Mouse (Mus musculus): ENCODE results near the gene Gab1. TPM values are rescaled to one million over a fixed set of nuclear protein-coding genes. Genes with fewer than 3 reads are reported as not detected.

The Gab1 gene
- polyA plus RNA-seq, 1 experiment from 2014 or later: 28.4 TPM

- WGBS: 83% methylated on average over 6 of the region's 6 CpGs
- Histone ChIP-seq H3K9ac (no peak overlapping the region), H3K27ac (peak overlapping the region; percentile 87), H3K36me3 (no peaks in the 10 kb centered on the region), H3K4me2 (no peak overlapping the region), H3K4me1 (replicated peaks) (peaks cover 80% of the 10 kb centered on the region), H3K4me3 (no peak overlapping the region), H3K27me3 (no peaks in the 10 kb centered on the region), H3K9me3 (replicated peaks) (no peaks in the 10 kb centered on the region)
- ATAC-seq (replicated peaks; ENCODE audit: insufficient number of reproducible peaks, insufficient read depth, low FRiP score, low read depth): no peak
Measured at GRCm38 (mm10) chr8:80871400-80871799, 8.9 kb downstream of the Gab1 start.

GRCm38 (mm10) chr8:80870535-80871204, 9.6 kb downstream of the Gab1 start:
- H3K36me3 ChIP-seq: no peaks in the 10 kb centered on the region
- H3K9ac ChIP-seq: no peak overlapping the region
- WGBS: 34% methylated on average over 9 of the region's 9 CpGs
- no peaks in the 10 kb centered on the region for H3K27me3 ChIP-seq
- 0 out of 2 replicates have a peak, but pooled peaks have one; percentile 43 for ATAC-seq (replicated peaks; ENCODE audit: insufficient number of reproducible peaks, insufficient read depth, low FRiP score, low read depth)
- H3K4me1 ChIP-seq (replicated peaks): peaks cover 88% of the 10 kb centered on the region
- peak overlapping the region; percentile 87 for H3K27ac ChIP-seq
- no peak overlapping the region for H3K4me3 ChIP-seq
- peak overlapping the region; percentile 56 for H3K4me2 ChIP-seq
- no peaks in the 10 kb centered on the region for H3K9me3 ChIP-seq (replicated peaks)

GRCm38 (mm10) chr8:80869881-80870328, 10.4 kb downstream of the Gab1 start:
- H3K36me3 ChIP-seq: peaks cover 7% of the 10 kb centered on the region; the same call in 1 of the 2 replicates
- H3K4me1 ChIP-seq (replicated peaks): peaks cover 90% of the 10 kb centered on the region
- WGBS: 56% methylated on average over 11 of the region's 11 CpGs
- no peak overlapping the region for H3K9ac ChIP-seq
- H3K9me3 ChIP-seq (replicated peaks): no peaks in the 10 kb centered on the region
- peak overlapping the region; percentile 56 for H3K4me2 ChIP-seq
- H3K4me3 ChIP-seq: no peak overlapping the region
- H3K27me3 ChIP-seq: no peaks in the 10 kb centered on the region
- no peak for ATAC-seq (replicated peaks; ENCODE audit: insufficient number of reproducible peaks, insufficient read depth, low FRiP score, low read depth)
- H3K27ac ChIP-seq: peak overlapping the region; percentile 87

- H3K4me3 ChIP-seq: peak overlapping the region; percentile 39
- peak; percentile 63 for ATAC-seq (replicated peaks; ENCODE audit: insufficient number of reproducible peaks, insufficient read depth, low FRiP score, low read depth)
Measured at GRCm38 (mm10) chr8:80868801-80869323, 11.5 kb downstream of the Gab1 start.

GRCm38 (mm10) chr8:80868006-80868702, 12.2 kb downstream of the Gab1 start:
- Histone ChIP-seq H3K36me3 (peaks cover 10% of the 10 kb centered on the region; the same call in 1 of the 2 replicates), H3K4me2 (peak overlapping the region; percentile 56), H3K4me1 (replicated peaks) (peaks cover 84% of the 10 kb centered on the region), H3K27ac (peak overlapping the region; percentile 87), H3K9me3 (replicated peaks) (no peaks in the 10 kb centered on the region), H3K9ac (no peak overlapping the region), H3K27me3 (no peaks in the 10 kb centered on the region), H3K4me3 (peak overlapping the region; percentile 34)
- ATAC-seq (replicated peaks; ENCODE audit: insufficient number of reproducible peaks, insufficient read depth, low FRiP score, low read depth): no peak
- WGBS: 64% methylated on average over 12 of the region's 12 CpGs

More at GRCm38 (mm10) chr8:80868801-80869323, 11.5 kb downstream of the Gab1 start:
- H3K27me3 ChIP-seq: no peaks in the 10 kb centered on the region
- 10% methylated on average over 11 of the region's 11 CpGs for WGBS
- no peaks in the 10 kb centered on the region for H3K9me3 ChIP-seq (replicated peaks)
- peak overlapping the region; percentile 87 for H3K27ac ChIP-seq
- peaks cover 84% of the 10 kb centered on the region for H3K4me1 ChIP-seq (replicated peaks)
- peak overlapping the region; percentile 56 for H3K4me2 ChIP-seq
- H3K9ac ChIP-seq: peak overlapping the region; percentile 40; the same call in 1 of the 2 replicates
- H3K36me3 ChIP-seq: peaks cover 10% of the 10 kb centered on the region; the same call in 1 of the 2 replicates

GRCm38 (mm10) chr8:80867598-80867997, 12.7 kb downstream of the Gab1 start:
- Histone ChIP-seq H3K27ac (peak overlapping the region; percentile 87), H3K36me3 (peaks cover 10% of the 10 kb centered on the region; the same call in 1 of the 2 replicates), H3K27me3 (no peaks in the 10 kb centered on the region), H3K9ac (no peak overlapping the region), H3K4me1 (replicated peaks) (peaks cover 79% of the 10 kb centered on the region), H3K4me2 (peak overlapping the region; percentile 56), H3K9me3 (replicated peaks) (no peaks in the 10 kb centered on the region), H3K4me3 (peak overlapping the region; percentile 34)
- peak; percentile 45; the same call in 1 of the 2 replicates for ATAC-seq (replicated peaks; ENCODE audit: insufficient number of reproducible peaks, insufficient read depth, low FRiP score, low read depth)
- WGBS: 50% methylated on average over 3 of the region's 3 CpGs

- no peaks in the 10 kb centered on the region for H3K9me3 ChIP-seq (replicated peaks)
- 64% methylated on average over 8 of the region's 8 CpGs for WGBS
- H3K27me3 ChIP-seq: no peaks in the 10 kb centered on the region
- no peak overlapping the region for H3K4me3 ChIP-seq
- H3K4me2 ChIP-seq: no peak overlapping the region
- H3K9ac ChIP-seq: no peak overlapping the region
- H3K4me1 ChIP-seq (replicated peaks): peaks cover 65% of the 10 kb centered on the region
- H3K27ac ChIP-seq: peak overlapping the region; percentile 87
- ATAC-seq (replicated peaks; ENCODE audit: insufficient number of reproducible peaks, insufficient read depth, low FRiP score, low read depth): no peak
- peaks cover 10% of the 10 kb centered on the region; the same call in 1 of the 2 replicates for H3K36me3 ChIP-seq
Measured at GRCm38 (mm10) chr8:80865181-80865784, 15.0 kb downstream of the Gab1 start.

- H3K9ac ChIP-seq: no peak overlapping the region
- H3K36me3 ChIP-seq: peaks cover 10% of the 10 kb centered on the region; the same call in 1 of the 2 replicates
- no peak for ATAC-seq (replicated peaks; ENCODE audit: insufficient number of reproducible peaks, insufficient read depth, low FRiP score, low read depth)
- 80% methylated on average over 5 of the region's 5 CpGs for WGBS
- H3K4me2 ChIP-seq: no peak overlapping the region
- no peak overlapping the region for H3K4me3 ChIP-seq
- H3K9me3 ChIP-seq (replicated peaks): no peaks in the 10 kb centered on the region
- peaks cover 54% of the 10 kb centered on the region for H3K4me1 ChIP-seq (replicated peaks)
- no peaks in the 10 kb centered on the region for H3K27me3 ChIP-seq
- H3K27ac ChIP-seq: no peak overlapping the region
Measured at GRCm38 (mm10) chr8:80863393-80863792, 16.9 kb downstream of the Gab1 start.

- no peak overlapping the region for H3K27ac ChIP-seq
- H3K4me1 ChIP-seq (replicated peaks): peaks cover 44% of the 10 kb centered on the region
- no peak for ATAC-seq (replicated peaks; ENCODE audit: insufficient number of reproducible peaks, insufficient read depth, low FRiP score, low read depth)
- WGBS: 96% methylated on average over 26 of the region's 26 CpGs
- no peaks in the 10 kb centered on the region for H3K27me3 ChIP-seq
- no peak overlapping the region for H3K4me3 ChIP-seq
- H3K9me3 ChIP-seq (replicated peaks): no peaks in the 10 kb centered on the region
- H3K9ac ChIP-seq: no peak overlapping the region
- H3K36me3 ChIP-seq: no peaks in the 10 kb centered on the region
- no peak overlapping the region for H3K4me2 ChIP-seq
Measured at GRCm38 (mm10) chr8:80859180-80859775, 21.0 kb downstream of the Gab1 start.

- Histone ChIP-seq H3K9me3 (replicated peaks) (no peaks in the 10 kb centered on the region), H3K4me1 (replicated peaks) (peaks cover 49% of the 10 kb centered on the region), H3K27me3 (no peaks in the 10 kb centered on the region), H3K27ac (peak overlapping the region; percentile 73), H3K4me3 (no peak overlapping the region), H3K4me2 (no peak overlapping the region), H3K36me3 (no peaks in the 10 kb centered on the region), H3K9ac (0 out of 2 replicates have a peak overlapping the region, but pooled peaks have one; percentile 19)
- WGBS: 59% methylated on average over 12 of the region's 12 CpGs
- 0 out of 2 replicates have a peak, but pooled peaks have one; percentile 19 for ATAC-seq (replicated peaks; ENCODE audit: insufficient number of reproducible peaks, insufficient read depth, low FRiP score, low read depth)
Measured at GRCm38 (mm10) chr8:80857851-80858367, 22.4 kb downstream of the Gab1 start.
